20 mouse cellular contexts compared by ENCODE assay signal in genomic region chr2:68298356-68298755, GRCm38 (mm10).
"Had no signal": no experiment of that assay in that cellular context is flagged by ENCODE, and none has a peak within 500 bp of the region (broad histone marks: within the 10 kb centered on the region; RNA-seq: fewer than 3 reads in every experiment).

No protein-coding gene starts in this region.

- H3K4me1 ChIP-seq: megakaryocyte, embryonic 14.5 days had no signal

- H3K27ac ChIP-seq: macrophage; midbrain, embryonic 10.5 days; midbrain, embryonic 12.5 days; neural tube, embryonic 13.5 days; neural tube, embryonic 15.5 days had no signal

- H3K9me3 ChIP-seq: midbrain, embryonic 10.5 days; midbrain, embryonic 12.5 days; neural tube, embryonic 13.5 days; neural tube, embryonic 15.5 days had no signal

- H3K9ac ChIP-seq: lung, embryonic 14.5 days; midbrain, embryonic 12.5 days; neural tube, embryonic 13.5 days; neural tube, embryonic 15.5 days had no signal

- H3K36me3 ChIP-seq: neural tube, embryonic 13.5 days had no signal

- DNase-seq: lung, adult 18-20 months; lung, embryonic 14.5 days; lung, postnatal 10 days; lung, postnatal 36 days; midbrain, embryonic 14.5 days; retina, postnatal 1 day; right cerebral cortex, adult 18-20 months; right cerebral cortex, postnatal 25 days; right cerebral cortex, postnatal 4 days; spleen, adult 18-20 months; thymus, adult 18-20 months; thymus, postnatal 14 days; thymus, postnatal 36 days had no signal

- H3K4me3 ChIP-seq: megakaryocyte, embryonic 14.5 days; midbrain, embryonic 10.5 days; midbrain, embryonic 12.5 days; myocyte; neural tube, embryonic 13.5 days; neural tube, embryonic 15.5 days had no signal
